Mouse (Mus musculus): ENCODE data around the gene Hagh.
A peak's percentile ranks its signal among the peaks of the same experiment; 100 is the strongest.

Hagh gene

DNA sequence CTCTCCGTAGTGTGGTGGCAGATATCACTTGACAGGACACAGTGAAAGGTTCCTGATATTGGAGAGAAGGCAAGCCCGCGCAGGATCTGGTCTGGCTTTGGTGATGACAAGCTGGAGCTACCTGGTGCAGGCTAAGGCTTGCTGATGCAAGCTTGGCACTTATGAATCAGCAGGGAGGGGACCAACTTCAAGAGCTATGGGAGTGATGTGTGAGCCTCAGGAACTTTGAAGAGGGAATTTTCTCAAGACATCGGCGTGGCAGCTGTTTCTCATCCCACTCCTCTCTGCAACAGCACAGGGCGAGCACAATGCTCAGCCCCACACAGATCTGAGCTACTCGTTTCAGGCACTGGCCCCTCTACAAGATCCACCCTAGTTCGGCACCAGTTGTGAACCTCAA is at the start of gene Hagh:
TSS of gene Hagh (plus strand) at position 302 of the 400 bp plus-strand sequence.
- no peak for DNase-seq (ENCODE audit: low spot score)

DNA sequence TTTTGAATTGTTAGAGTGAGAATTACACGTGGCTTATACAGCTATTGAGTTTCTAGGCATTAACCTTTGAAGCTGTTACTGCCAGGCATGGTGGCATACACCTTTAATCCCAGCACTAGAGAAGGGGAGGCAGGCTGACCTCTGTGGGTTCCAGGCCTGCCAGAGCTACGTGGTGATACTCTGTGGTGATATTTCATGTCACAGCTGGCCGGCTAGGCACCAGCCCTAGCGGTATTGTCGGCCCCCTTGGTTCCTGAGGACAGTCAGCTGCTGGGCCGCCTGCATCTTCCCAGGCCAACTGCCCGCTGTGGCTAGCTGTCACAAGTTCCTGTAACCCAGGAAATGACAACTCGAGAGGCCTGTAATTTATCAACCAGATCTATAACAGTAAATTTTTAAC is 47.8 kb upstream of the Hagh start:
- no peak for DNase-seq (ENCODE audit: low spot score)

DNA sequence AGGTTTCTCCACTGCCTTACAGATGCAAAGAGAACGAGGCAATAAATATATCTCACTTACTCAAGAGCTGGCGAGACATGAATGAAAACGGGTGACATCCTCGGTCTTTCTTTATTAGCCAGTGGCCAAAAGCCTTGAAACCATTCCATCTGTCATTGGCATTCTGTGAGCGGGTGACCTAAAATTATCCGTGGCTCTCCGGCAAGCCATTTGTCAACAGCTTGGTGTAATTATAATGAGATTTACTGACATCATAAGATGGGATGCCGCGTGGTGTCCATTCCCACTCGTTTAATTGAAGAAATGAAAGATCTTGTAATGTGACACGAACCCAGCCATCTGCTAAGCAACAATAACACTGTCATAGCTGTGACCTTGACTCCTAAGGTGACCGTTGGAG is 45.2 kb upstream of the Hagh start:
- peak; percentile 50 for DNase-seq (ENCODE audit: low spot score)

DNA sequence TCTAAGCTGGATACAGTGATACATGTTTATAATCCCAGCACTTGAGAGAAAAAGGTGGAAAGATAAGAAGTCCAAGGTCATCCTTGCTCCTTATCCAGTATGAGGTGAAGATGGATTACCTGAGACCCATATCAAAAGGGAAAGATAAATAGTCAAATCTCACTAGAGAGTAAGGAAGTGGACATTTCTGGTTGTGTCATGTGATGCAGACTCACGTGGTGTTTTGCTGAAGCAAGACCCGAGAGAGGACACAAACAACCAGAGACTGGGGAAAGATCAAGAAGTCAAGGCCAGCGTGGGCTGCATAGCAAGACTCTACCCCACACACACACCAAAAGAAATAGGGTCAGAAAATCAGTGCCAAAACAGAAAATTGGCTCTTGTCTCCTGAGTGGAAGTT is 43.0 kb upstream of the Hagh start:
- no peak for DNase-seq (ENCODE audit: low spot score)

DNA sequence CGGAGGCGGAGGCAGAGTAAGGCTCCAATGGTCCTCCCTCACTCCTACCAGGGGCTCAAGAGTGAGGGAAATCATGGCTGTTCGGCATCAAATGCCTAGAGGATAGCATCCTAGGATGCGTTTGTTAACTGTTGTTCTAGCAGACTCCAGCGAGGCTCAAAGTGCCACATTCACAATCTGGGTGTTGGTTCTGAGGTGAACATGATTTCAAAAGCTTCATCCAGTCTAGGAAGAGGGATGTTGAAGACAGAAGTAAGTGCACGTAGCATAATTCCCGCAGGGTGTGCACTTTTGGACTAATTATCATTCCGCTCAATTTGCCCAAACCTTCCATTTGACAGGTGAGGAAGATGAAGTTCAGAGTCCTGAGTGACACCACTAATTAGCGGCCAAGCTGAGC is 41.7 kb upstream of the Hagh start:
- DNase-seq (ENCODE audit: low spot score): no peak

DNA sequence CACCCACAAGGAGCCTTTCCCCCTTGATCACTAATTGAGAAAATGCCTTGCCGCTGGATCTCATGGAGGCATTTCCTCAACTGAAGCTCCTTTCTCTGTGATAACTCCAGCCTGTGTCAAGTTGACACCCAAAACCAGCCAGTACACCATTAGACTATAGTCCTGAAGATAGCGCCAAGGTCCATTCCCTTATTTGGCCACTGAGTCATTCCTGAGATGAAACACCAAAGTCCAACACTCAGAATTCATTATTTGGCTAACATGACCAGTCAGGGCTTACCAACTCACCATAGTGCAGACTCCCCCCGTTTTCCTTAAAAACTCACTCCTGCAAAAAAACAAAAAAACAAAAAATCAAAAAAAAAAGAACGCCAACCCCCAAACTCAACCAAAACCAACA is 40.5 kb upstream of the Hagh start:
- no peak for DNase-seq (ENCODE audit: low spot score)

DNA sequence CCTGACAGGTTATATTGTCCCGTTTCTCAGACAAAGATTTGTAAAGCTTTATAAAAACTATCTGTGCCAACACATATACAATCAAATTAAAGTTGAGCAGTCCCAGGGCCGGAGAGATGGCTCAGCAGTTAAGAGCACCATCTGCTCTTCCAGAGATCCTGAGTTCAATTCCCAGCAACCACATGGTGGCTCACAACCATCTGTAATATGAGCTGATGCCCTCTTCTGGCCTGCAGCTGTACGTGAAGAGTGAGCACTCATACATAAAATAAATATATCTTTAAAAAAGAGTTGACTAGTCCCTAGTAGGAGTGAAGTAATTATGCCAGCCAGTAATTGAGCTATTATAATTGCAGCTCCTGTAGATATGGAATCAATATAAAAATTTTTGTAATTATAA is 39.4 kb upstream of the Hagh start:
- no peak for DNase-seq (ENCODE audit: low spot score)

DNA sequence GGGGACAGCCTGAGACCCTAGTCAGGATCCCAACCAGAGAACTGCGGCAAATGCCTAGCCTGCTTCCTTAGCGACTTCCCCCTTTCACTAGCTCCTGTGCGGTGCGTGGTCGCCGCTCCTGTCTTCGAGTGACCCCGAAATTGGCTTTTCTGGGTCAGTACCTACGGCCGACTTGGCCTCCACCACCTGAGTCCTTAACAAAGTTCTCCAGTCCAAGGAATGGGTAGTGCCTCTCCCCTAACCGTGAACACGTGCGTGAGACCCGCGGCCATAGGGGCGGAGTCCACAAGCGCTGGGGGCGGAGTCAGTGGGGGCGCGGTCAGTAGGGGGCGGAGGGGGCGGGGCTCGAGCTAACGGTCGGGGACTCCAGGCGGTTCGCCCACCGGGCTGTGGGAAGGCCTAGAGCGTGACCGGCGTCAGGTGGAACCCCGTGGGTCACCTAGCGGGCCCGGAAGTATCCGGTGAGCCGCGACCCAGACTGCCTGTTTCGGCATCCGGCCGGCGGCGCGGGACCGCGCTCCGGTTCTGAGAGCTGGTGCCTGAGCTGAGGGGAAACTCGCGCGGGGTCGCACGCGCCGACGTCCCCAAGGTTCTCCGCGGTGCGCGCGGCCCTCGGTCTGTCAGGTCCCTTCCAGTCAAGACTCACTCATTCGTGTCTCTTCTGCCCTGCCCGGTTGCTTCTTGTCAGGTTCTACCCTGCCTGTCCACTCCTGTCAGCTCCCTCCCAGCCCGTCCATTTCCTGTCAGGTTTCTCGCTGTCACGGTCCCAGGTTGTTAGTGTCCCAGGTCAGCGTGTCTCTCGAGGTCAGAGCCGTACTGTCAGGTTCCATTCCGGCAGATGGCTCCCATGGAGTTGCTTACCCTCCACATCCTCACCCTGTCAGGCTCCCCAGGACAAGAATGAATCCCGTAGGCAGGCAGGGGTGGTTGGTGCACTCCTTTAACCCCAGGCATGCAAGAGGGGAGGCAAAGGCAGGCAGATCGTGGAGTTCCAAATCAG is 35.7 kb upstream of the Hagh start, which contains the start of gene Meiob:
TSS of gene Meiob (plus strand) at position 338 of the 1,000 bp plus-strand sequence.
- DNase-seq (ENCODE audit: low spot score): peak; percentile 81

DNA sequence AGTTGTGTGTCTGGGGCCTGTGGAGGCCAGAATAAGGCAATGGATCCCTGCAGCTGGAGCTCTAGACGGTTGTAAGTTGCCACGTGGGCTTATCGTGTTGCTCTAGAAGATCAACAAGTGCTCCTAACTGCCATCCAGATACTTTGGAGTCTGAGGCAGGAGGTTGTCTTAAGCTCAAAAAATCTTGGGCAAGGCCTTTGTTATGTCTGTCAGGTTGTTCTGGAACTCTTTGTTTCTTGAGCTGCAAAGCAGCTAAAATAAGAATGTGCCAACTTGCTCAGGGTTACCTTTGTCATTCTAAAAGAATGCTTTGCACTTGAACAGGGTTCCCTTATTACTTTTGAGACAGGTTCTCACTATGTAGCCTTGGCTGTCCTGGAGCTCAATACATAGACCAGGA is 28.7 kb upstream of the Hagh start:
- DNase-seq (ENCODE audit: low spot score): no peak

DNA sequence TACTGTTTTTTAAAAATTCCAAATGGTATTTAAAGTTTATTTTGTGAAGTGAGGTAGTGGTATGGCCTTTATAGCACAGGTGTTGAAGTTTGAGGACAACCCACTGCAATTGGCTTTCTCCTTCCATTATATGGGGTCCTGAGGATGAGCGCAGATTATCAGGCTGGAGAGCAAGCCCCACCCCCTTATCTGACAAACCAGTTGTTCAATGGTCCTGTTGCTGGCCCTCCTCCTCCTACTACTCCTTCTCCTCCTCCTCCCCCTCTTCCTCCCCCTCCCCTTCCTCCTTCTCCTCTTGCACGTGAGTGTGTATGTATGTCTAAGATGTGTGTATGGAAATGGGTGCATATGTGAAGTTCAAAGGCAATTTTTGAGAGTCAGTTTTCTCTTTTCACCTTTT is 27.7 kb upstream of the Hagh start:
- no peak for DNase-seq (ENCODE audit: low spot score)

DNA sequence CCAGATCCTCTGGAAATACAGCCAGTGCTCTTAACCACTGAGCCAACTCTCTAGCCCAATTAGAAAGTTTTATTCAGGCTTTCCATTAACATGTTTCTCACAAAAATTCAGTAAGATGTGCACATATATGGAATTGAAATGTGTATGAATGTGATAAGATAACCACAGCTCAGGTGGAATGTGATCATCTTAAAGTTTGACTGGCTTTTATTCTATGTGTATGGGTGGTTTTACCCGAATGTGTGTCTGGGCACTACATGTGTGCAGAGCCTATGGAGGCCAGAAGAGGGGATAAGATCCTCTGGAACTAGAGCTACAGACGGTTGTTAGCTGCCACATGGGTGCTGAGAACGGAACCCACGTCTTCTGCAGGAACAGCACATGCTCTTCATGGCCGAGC is 24.7 kb upstream of the Hagh start:
- no peak for DNase-seq (ENCODE audit: low spot score)

DNA sequence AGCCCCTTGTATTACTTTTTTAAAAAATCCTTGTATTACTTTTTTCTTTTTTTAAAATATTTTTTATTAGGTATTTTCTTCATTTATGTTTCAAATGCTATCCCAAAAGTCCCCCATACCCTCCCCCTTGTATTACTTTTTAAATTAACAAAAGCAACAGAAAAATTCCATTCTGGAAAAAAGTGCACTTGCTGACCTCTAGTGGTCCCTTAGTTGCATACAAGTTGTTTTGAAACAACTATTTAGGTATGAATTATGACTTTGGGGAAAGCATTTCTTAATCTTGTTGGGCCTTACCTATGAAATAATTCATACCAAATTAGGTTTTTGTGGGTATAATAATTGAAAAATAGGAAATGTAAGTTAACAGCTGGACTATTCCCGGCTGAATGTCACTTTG is 22.4 kb upstream of the Hagh start:
- peak; percentile 42 for DNase-seq (ENCODE audit: low spot score)

DNA sequence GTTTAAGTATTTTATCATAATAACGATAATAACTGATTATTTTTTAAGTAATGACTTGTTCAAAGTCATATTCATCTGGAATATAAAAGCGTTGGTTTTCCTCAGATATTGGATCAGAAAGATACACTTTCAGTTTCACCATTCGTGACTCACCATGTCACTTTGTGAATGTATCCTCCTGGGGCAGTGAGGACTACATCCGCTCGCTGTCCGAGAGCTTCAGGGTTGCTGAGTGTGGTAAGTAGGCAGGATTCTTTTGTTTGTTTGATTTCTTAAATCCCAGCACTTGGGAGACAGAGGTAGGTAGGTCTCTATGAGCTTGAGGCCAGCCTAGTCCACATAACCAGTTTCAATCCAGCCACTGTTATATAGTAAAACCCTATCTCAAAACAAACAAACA is 21.8 kb upstream of the Hagh start:
- DNase-seq (ENCODE audit: low spot score): no peak

DNA sequence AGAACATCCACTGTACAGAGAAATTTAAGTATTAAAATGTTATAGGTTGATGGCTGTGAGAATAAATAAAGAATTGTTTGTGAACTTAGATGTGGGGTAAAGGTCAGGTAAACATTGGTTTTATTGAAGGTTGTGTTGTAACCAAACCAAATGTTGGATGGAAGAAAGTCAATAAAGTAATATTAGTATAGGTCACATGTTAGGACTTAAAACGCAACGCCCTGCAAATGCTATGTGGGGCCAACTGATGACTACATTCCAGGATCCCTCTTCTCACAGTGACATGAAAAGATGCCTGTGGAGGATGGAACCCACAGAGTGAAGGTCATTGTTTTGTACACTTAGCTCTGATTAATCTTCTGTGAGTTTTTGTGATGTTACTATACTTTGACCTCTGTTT is 20.5 kb upstream of the Hagh start:
- DNase-seq (ENCODE audit: low spot score): no peak

DNA sequence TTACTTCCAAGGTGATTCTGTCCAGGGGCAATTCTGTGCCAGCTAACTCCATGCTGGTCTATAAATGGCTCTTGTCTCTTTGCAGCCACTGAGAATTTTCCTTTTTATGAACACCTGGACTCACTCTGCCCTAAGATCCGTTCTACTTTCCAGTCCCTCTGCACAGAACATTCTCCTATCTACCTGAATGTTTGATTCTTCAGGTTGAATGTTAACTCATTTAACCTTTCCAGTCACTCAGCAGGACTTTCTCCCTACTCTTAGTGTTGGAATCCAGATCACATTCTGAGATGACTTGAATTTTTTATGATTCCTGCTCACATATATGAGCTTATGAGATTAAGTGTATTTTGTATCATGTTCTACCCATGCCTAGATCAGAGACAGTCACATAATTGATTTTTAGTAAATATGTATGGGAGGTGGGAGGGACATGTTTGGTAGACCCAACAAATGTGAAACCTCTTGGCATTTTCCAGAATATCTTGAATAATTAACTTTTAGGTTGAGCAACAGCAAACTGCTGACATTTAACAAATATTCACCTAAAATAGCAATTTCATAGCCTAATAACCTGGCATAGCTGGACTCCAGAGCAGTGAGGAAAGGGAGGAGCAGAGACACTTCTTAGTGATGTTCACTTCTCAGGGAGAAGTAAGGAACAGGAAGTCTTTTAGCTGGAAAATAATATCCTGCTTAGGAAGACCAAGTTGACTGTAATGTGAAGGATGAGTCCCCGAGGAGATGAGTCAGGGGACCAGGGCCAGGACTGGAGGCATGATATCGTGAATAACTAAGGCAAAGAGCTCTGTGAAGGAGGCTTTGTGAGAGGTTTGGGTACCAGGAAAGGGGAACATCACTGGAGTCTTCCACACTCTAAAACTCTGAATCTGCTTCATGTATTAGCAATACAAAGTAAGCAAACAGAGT is 18.3 kb upstream of the Hagh start:
- no peak for DNase-seq (ENCODE audit: low spot score)

DNA sequence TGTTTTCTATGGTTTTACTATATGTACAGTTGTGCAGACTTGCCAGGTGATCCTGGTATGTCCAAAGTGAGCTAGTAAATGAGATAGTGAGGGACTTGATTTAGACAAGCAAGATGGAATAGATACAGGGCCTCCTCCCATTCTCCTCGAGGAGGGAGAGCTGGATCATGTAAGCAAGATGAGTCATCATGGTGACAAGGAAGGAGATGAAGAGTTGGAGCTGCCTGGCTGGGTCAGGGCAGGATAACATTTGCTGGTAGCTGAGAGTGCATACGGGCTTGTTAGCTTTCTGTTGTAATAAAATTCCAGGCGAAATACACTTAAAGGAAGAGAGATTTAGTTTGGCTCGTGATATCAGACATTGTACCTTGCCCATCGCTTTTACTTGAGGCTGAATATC is 398 bp downstream of the Hagh start:
- DNase-seq (ENCODE audit: low spot score): no peak

DNA sequence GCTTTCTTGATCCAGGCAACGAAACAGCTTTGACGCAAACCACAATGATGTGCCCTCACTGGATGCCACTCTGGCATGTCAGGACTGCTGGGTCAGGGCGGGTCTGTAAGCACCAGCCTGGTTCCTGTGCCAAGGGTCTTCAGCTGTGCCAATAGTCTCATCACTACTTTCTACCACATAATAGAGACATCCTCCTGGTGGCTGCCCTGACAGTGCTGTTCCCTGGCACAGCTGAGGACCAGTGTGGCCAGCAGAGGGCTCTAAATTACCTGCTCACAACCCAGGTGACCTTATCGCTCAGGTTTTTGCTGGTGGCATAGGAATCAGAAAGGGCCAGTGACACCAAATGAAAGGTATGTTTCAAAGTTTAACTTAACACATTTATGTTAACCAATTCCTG is 1.2 kb downstream of the Hagh start:
- DNase-seq (ENCODE audit: low spot score): peak; percentile 4

DNA sequence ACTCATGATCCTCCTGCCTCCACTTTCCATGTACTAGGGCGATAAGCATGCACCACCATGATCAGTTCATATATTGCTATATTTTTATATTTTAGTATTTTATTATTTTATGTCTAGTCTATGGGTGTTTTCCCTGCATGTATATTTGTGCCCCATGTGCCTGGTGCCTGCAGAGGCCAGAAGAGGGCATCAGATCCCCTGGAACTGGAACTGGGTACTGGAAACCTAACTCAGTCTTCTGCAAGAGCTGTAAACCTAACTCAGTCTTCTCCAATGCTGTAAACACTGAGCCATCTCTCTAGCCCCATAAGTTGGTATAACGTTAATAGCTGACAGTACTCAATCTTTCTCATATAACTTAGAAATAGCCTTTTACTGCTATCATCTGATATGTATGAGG is 2.7 kb downstream of the Hagh start:
- no peak for DNase-seq (ENCODE audit: low spot score)

DNA sequence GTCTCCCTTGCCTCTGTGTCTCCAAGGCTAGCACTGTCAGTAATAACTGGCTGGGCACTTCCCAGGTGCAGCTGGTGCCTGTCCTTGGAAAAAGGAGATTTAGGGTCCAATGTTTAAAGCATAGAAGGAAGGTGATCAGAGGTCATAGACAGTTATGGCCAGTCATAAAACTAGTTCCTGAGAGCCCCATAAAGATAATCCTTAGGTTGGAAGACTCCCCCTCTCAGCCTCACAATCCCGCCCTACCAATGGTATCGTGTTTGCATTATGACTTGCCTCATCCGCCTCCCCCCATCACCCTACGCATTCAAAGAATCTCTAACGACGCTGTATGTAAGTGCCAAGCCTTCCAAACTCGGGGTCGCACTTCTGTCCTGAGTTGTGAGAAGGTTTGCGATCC is 4.6 kb downstream of the Hagh start:
- no peak for DNase-seq (ENCODE audit: low spot score)

DNA sequence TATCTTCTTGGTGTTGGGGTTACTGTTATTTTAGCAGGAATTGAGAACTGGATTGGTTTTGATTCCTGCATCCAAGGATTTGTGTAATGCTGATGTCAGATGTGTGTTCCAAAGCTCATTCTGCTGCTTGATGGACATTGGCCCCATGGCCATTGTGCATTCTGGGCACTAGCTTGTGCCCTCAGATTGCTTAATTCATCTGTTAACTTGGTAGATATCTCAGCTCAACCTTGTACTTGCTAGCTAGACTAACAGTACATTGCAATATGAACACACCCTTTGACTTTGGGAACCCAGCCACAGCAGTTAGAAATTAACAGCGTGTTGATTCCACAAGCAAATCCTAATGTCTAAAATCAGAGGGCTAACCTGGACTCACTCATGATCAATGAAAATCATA is 7.4 kb downstream of the Hagh start:
- DNase-seq (ENCODE audit: low spot score): no peak

DNA sequence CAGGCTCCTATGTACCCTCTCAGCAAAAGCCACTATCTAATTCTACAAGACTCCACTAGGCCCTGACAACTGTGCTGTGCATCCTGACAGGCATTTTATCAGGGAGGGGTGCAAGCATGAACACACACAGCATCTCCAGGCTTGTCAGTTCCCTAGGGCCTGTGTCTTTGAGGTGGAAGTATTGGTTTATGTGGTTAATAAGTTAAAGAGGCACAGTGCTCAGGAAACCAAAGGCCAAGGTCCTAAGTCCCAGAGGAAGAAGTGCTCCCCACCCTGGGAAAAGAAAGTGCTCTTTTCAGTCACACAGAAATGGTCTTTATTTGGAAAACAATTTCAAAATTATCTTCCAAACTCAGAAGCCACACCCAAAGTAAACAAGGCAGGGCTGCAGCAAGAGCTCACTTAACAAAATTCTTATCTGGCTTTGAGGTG is 8.7 kb downstream of the Hagh start:
- no peak for DNase-seq (ENCODE audit: low spot score)

DNA sequence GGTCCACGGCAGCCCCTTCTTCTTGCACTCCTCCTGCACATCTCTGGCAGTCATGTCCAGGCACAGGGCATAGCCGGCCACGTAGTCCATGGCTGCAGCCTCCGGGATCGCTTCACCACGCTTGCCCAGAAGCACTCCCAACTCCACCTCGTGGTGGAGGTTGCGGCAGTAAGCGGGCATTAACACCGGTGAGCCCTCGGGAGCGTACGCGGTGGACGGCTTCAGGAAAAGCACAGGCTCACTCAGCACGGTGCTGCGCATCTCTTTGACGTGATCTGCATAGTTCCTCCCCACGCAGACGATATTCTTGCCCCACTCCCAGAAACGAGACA is 9.8 kb downstream of the Hagh start:
- no peak for DNase-seq (ENCODE audit: low spot score)
